Mouse (Mus musculus) splenic B cell, adult 2 months (primary cell): ENCODE measurements around the gene Cacna2d3.

Source experiments
- DNase-seq: peaks from one replicate; pipeline ENCODE4 v3.0.0-alpha.2; 2011; ENCODE audit warnings: low read depth, low spot score
- H3K27me3 ChIP-seq: 2 replicates; pipeline ENCODE4 v1.6.1; 2012; ENCODE audit warnings: mild to moderate bottlenecking, low read length, moderate library complexity, mixed read lengths; ENCODE audit not compliant: control insufficient read depth, poor library complexity, insufficient read depth, severe bottlenecking
- H3K36me3 ChIP-seq: 2 replicates; pipeline ENCODE4 v1.6.1; 2012; ENCODE audit warnings: mild to moderate bottlenecking, low read length, moderate library complexity, mixed read lengths; ENCODE audit not compliant: control insufficient read depth, poor library complexity, insufficient read depth, severe bottlenecking

Gene Cacna2d3

DNA sequence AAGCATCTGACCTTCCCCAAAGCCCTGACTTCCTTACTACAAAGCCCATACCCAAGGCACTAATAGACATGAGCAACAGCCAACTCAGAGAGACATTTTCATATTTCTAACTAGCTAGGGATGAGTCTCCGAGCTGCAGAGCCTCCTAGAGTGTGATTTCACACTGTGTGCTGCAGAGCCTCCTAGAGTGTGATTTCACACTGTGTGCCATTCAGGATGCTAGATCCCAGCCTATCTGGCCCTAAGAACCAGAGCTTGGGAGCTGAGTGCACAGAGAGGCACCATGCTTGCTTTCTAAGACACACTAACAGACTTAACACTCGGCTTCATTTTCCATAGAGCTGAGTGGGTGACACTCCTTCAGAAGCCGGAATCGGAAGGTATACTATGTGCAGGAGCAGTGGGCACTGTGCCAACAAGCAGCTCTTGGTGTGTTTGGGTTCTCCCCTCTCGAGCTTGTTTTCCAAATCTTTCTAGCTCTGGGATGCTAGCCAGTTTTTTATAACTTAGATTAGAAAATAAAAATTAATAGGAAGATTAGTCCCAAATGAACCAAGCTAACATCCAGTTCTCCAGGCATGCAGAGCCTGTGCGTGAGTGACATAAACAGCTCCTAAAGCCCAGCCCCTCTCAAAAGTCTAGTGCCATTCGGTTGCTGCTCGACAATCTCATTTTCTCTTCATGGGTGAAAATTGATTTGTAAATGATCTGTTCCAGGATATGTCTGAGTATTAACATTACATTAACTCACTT is 316.4 kb downstream of the Cacna2d3 start:
- Histone ChIP-seq H3K36me3 (no peaks in the 10 kb centered on the region), H3K27me3 (no peaks in the 10 kb centered on the region)
- DNase-seq: no peak

- DNase-seq: no peak
- H3K27me3 ChIP-seq: no peaks in the 10 kb centered on the region
- no peaks in the 10 kb centered on the region for H3K36me3 ChIP-seq
Observed at GRCm38 (mm10) chr14:29403849-29404808, 317.5 kb downstream of the Cacna2d3 start.

GRCm38 (mm10) chr14:29402471-29402870 is 319.2 kb downstream of the Cacna2d3 start:
- no peak for DNase-seq
- no peaks in the 10 kb centered on the region for H3K27me3 ChIP-seq
- no peaks in the 10 kb centered on the region for H3K36me3 ChIP-seq

GRCm38 (mm10) chr14:29393786-29394185 is 327.9 kb downstream of the Cacna2d3 start:
- DNase-seq: no peak
- Histone ChIP-seq H3K36me3 (no peaks in the 10 kb centered on the region), H3K27me3 (no peaks in the 10 kb centered on the region)

DNA sequence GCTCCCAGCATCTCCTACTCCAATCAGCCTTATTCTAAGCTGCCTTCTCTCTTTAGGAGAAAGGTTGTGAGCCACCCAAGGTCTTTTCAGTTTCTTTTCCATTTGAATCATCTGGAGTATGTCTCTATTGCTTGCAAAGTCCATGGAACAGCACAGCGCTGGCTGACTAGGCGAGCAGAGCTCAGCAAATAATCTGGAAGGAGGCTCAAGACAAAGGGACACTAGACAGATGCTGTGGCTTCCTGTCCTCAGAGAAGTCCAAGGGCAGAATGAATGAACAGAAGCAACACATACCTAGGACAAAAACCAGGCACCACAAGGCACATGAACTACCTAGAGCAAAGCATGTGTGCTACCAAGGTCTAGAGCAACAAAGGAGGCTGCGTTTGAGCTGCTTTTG is 328.8 kb downstream of the Cacna2d3 start:
- no peaks in the 10 kb centered on the region for H3K36me3 ChIP-seq
- no peak for DNase-seq
- no peaks in the 10 kb centered on the region for H3K27me3 ChIP-seq

GRCm38 (mm10) chr14:29391489-29391888 is 330.2 kb downstream of the Cacna2d3 start:
- no peaks in the 10 kb centered on the region for H3K27me3 ChIP-seq
- H3K36me3 ChIP-seq: no peaks in the 10 kb centered on the region
- DNase-seq: no peak

GRCm38 (mm10) chr14:29387761-29388160 is 333.9 kb downstream of the Cacna2d3 start:
- no peaks in the 10 kb centered on the region for H3K27me3 ChIP-seq
- no peaks in the 10 kb centered on the region for H3K36me3 ChIP-seq
- DNase-seq: no peak

DNA sequence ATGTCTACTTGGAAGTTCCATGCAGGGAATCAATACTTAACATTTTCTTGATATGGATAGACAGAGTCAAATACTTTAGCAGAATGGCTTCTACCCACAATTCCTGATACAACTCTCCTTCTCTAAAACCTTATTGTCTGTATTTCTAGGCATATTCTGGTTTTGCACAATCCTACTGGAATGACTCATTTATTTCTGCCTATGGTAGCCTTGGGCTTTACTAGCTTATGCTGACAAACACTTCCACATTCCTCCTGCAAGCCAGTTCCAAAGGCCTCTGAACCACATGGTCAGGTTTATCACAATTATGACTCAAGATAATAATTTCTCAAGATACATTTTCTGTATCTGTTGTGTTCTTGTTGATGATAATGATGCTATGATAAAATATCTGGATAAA is 336.2 kb downstream of the Cacna2d3 start:
- H3K36me3 ChIP-seq: no peaks in the 10 kb centered on the region

GRCm38 (mm10) chr14:29382786-29383185 is 338.9 kb downstream of the Cacna2d3 start:
- DNase-seq: no peak
- no peaks in the 10 kb centered on the region for H3K36me3 ChIP-seq
- no peaks in the 10 kb centered on the region for H3K27me3 ChIP-seq

More for the DNA sequence above, 336.2 kb downstream of the Cacna2d3 start:
- no peak for DNase-seq
- H3K27me3 ChIP-seq: no peaks in the 10 kb centered on the region

GRCm38 (mm10) chr14:29366911-29367310 is 354.8 kb downstream of the Cacna2d3 start:
- no peak for DNase-seq
- no peaks in the 10 kb centered on the region for H3K27me3 ChIP-seq
- no peaks in the 10 kb centered on the region for H3K36me3 ChIP-seq

DNA sequence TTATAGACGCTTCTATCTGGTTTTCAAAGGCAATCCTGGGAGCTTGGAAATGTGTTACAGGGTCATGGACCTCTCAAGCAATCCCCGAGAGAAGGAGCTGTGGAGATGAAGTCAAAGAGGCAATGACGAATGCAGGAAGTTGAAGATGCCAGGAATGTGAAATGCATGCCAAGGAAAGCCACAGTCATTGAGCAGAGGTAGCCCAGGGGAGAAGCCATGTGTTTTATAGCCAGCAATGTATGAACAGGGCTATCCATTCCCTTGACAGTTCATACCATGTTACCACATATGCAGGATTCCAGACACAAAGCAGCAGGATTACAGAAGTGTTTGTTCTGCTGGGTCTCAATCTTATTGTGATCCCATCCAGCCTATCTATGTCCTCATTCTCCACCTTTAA is 359.2 kb downstream of the Cacna2d3 start:
- DNase-seq: no peak
- no peaks in the 10 kb centered on the region for H3K36me3 ChIP-seq

DNA sequence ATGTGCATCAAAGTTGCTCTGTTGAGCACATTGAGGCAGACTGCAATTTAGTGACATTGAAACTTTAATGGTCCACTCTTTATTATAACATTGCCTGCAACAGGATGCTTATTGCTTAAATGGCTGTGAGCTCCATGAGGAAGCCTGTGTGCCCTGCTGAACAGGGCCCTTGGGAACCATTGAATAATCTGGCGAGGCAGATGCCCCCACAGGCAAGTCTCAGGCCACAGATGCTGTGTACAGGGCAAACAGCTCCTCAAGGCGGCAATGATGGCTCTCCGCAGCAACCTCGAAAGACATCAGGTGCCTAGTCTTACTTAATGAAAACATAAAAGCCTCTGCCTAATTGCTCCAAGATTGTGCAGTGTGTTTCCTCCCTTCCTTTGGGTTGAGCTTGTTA is 371.0 kb downstream of the Cacna2d3 start:
- Histone ChIP-seq H3K36me3 (no peaks in the 10 kb centered on the region), H3K27me3 (no peaks in the 10 kb centered on the region)
- no peak for DNase-seq

More for the DNA sequence above, 359.2 kb downstream of the Cacna2d3 start:
- no peaks in the 10 kb centered on the region for H3K27me3 ChIP-seq

- Histone ChIP-seq H3K36me3 (no peaks in the 10 kb centered on the region), H3K27me3 (no peaks in the 10 kb centered on the region)
- no peak for DNase-seq
Observed at GRCm38 (mm10) chr14:29341581-29341980, 380.1 kb downstream of the Cacna2d3 start.

DNA sequence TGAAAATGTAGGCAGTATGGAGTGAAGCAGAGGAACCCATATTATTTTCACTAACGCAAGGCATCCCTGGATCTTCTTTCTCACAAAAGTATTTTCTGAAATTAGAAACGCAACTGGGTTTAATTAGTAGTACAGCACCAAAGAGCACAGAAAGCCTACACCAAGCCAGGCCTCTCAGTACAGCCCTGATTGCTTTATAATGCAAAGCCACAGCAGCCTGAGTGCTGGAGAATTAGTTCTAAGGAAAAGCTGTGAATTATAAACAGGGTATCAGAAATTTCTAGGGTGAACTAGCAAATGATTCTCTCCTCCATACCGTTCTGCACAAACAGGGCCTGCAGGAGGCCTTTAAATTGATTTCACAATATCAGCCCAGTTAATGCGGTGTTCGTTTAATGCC is 380.9 kb downstream of the Cacna2d3 start:
- Histone ChIP-seq H3K36me3 (no peaks in the 10 kb centered on the region), H3K27me3 (no peaks in the 10 kb centered on the region)
- no peak for DNase-seq

- no peak for DNase-seq
- Histone ChIP-seq H3K27me3 (no peaks in the 10 kb centered on the region), H3K36me3 (no peaks in the 10 kb centered on the region)
Observed at GRCm38 (mm10) chr14:29334897-29335296, 386.8 kb downstream of the Cacna2d3 start.
